Mouse (Mus musculus) ES-Bruce4 (cell line): ENCODE measurements around the gene Eif3c.

Experiments
- CTCF ChIP-seq: IDR thresholded peaks from one replicate; pipeline ENCODE4 v1.8.1; 2011; ENCODE audit warnings: low read depth, low read length
- EP300 ChIP-seq: IDR thresholded peaks from 2 replicates; pipeline ENCODE4 v1.6.1; 2011; ENCODE audit warnings: low read depth, low read length; ENCODE audit not compliant: insufficient read depth

DNA sequence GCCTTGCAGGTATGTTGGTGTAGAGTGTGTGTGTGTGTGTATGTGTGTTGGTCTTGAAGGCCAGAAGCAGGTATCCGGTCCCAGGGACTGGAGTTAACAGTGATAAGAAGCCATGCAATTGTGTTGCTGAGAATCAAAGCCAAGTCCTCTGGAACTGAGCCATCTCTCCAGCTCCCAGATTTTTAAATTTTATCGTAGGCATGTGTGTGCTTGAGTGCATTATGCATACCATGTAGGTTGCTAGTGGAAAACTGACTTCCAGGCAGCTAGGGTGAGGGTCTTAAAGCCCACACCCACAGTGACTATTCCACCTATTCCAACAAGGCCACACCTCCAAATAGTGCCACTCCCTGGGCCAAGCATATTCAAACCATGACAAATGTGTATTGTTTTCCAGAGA, 61.3 kb downstream of the Eif3c start:
- no peak for TF ChIP-seq CTCF
- no peak for TF ChIP-seq EP300
